Mouse (Mus musculus): ENCODE data around the gene Rnf220. TPM values are rescaled to one million over a fixed set of nuclear protein-coding genes. Genes with fewer than 3 reads are reported as not detected.
"Not testable (repeated sequence)": the region's sequence is repeated elsewhere in the genome, so short reads cannot be mapped to it uniquely, and the experiment has no call there.

Gene Rnf220
- total RNA-seq, 2 experiments from 2014 or later = 45.8 to 46.7 TPM

DNA sequence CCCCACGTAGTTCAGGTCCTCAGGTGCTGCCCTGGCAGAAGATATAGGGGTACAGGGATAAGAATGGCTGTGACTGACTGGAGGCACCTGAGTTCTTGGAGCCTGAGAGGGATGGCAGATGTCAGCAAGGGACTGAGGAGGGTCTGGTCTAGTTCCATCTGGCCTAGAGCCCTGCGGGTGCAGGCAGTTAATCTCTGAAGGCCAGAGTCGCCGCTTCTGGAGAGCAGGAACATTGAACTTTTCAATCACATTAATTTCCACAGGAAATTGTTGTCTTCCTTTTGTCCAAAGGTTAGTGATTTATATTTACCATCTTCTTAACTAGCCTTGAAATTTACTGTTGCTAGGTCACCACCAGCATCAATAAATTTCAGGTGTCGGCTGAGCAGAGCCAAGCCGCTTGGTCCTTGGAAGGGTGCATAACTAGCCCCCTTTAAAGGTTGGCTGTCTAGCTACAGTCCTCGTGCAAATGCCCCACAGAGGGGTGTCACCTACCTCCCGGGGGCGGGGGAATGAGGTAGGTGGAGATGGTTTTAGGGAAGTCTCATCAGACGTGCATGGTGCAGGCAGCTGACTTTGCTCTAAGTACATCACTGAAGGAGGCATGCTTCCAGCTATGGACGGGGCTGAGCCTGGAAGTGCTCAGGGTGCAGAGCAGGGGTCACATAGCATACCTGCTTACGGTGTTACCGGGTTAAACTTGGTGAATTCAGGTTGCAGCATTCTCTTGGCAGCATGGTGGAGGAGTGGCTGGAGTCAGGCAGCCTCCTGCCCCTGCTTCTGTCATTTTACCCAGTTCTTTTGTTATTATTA is 234.5 kb downstream of the Rnf220 start:
- no peak for DNase-seq

GRCm38 (mm10) chr4:117261222-117261621 is 235.6 kb downstream of the Rnf220 start:
- DNase-seq = no peak

GRCm38 (mm10) chr4:117259909-117260308 is 236.9 kb downstream of the Rnf220 start:
- DNase-seq = not testable (repeated sequence)

GRCm38 (mm10) chr4:117254672-117255071 is 242.2 kb downstream of the Rnf220 start:
- DNase-seq = peak; percentile 32

- DNase-seq = no peak
These were observed 242.7 kb downstream of the Rnf220 start for GRCm38 (mm10) chr4:117254017-117254627.

DNA sequence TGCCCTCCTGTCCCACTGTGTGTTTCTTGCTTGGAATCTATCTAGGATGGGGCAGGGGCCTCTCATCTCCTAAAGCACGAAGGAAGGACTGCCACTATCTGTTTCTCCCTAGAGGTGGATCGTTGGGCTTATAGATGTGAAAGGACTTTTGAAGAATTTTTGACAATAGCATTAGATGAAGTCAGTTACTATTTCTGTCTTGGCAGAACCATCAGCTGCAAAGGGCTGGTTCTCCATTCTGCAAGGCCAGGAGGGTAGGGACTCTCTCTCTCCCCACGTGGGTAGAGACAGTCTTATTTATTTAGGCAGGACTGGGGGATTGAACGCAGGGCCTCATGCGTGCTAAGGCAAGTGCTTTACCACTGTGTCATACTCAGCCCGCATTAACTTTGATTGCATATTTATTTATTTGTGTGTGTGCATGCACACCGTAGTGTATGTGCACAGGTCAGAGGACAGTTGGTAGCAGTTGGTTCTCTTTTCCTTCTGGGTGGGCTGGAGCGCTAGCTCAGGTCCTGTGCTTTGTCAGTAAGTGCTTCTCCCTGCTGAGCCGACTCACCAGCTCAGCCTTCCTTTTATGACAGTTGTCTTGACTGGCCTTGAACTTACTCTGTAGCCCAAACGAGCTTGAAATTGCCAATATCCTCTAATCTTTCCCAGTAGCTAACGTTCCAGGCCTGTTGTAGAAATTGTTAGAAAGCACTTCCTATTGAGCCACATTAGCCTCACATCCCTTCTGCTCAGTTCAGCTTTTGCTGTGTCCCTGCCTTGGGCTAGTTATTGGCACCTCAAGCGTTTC is 243.4 kb downstream of the Rnf220 start:
- no peak for DNase-seq

DNA sequence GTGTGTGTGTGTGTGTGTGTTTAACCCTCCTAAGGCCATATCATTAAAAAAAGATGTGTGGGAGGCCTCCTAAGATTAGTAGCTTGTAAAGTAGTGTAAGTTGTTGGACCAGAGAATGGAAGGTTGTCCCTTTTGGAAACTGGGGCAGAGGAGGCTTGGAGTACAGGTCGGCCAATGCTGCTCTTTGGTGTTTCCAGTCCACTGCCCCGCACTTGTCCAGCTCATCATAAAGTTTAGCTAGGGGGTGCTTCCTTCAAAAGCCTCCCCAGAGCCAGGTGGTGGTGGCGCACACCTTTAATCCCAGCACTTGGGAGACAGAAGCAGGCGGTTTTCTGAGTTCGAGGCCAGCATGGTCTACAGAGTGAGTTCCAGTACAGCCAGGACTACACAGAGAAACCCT is 244.1 kb downstream of the Rnf220 start:
- DNase-seq = no peak

DNA sequence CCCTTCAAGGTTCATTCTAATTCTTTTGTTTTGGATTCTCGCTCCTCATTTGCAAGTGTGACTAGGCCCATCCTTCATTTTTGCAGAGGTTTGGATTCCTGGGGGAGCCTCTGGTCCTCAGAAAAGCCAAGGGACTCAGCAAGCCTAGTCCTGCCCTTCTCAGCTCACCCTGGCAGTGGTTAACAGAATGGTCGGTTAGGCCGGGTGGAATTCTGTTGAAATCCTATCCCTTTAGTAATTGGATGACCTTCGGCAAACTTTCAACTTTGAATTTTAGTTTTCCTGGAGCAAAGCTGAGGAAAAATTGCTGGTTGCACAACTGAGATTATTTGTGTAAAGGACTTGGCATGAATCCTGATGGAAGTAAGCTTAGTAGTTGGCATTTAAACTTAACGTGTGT is 244.5 kb downstream of the Rnf220 start:
- no peak for DNase-seq

GRCm38 (mm10) chr4:117251801-117252316 is 245.0 kb downstream of the Rnf220 start, which contains the start of the genes Tmem53 and Armh1:
Tmem53 (plus strand) TSS chr4:117251951.
Armh1 (minus strand) TSS chr4:117252125.
- DNase-seq = peak; percentile 95

- DNase-seq = no peak
These were observed 245.9 kb downstream of the Rnf220 start for GRCm38 (mm10) chr4:117250982-117251381.

- no peak for DNase-seq
These were observed 256.0 kb downstream of the Rnf220 start for GRCm38 (mm10) chr4:117240867-117241266.

DNA sequence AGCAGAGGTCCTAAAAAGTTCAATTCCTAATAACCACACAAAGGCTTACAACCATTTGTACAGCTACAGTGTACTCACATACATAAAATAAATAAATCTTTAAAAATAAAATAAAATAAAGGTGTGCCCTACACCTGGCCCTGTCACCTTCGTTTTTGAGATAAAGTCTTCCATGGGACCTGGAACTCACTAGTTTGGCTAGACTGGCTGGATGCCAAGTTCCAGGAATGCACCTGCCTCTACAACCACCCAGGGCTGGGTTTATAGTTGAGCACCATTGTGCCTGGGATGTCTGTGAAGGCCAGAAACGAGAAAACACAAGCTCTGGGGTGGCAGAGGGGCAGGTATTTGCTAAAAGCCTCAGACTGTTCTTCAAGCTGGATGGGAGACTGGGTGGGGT is 257.7 kb downstream of the Rnf220 start:
- no peak for DNase-seq

DNA sequence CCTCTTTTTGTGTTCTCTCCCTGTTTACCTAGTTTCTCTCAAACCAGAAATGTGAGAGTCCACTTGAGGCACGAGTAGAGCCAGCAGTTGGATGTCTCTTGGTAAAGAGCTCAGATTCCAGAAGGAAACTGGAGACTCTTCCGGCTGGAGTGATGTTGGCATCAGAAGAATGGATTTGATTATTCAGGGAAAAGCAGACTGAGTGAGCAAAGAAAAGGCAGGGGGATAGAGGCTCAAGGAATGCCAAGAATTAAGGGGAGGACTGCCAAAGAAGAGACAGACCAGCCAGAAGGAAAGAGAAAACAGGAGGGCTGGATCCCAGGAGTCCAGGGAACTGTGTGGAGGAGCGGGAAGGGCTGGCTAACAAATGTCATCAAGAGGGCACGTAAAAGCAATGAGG is 261.0 kb downstream of the Rnf220 start:
- DNase-seq = peak; percentile 17

DNA sequence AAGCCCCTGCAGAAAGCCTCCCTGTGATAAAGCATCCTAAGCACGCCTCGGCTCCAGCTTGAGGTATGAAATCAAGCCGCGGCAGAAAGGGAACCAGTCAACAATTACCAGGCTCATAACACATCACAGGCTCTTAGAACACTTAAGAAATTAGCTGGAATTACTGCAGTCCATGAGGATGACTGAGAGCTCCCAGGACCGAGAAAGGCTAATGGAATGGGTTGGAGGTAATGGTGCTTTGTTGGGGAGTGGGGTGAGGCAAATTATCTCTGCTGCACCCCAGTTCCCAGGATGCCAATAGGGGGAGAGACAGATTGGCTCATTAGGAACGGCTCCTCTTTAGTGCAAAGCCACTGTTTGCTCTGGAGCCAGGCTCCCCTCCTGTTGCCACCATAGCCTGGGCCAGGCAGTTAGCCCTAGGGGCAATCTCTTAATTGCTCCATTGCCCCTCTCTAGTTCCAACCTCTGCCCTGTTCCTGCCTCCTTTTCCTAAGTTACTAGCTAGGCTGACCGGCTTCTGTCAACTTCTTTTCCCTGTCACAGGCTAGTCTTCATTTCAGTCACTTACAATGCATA is 262.6 kb downstream of the Rnf220 start:
- DNase-seq = no peak

- DNase-seq = no peak
These were observed 265.6 kb downstream of the Rnf220 start for GRCm38 (mm10) chr4:117231208-117231607.

DNA sequence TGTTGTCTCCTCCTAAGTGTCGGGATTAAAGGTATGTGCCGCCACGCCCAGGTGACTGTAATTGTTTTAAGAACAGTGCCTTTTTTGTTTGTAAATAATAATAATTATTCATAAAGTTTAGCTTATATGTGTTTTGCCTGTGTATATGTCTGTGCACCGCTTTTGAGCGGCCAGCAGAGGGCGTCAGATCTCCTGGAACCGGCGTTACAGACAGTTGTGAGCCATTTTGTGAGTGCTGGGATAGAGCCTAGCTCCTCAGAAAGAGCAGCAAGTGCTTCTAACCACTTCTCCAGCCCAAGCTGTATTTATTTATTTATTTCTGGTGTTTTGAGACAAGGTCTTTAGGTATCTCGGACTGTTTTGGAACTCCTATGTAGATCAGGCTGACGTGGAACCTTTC is 266.5 kb downstream of the Rnf220 start:
- DNase-seq = no peak

- DNase-seq = no peak
These were observed 267.3 kb downstream of the Rnf220 start for GRCm38 (mm10) chr4:117229590-117229989.

GRCm38 (mm10) chr4:117225250-117225649 is 271.6 kb downstream of the Rnf220 start:
- no peak for DNase-seq

GRCm38 (mm10) chr4:117224122-117224521 is 272.7 kb downstream of the Rnf220 start:
- no peak for DNase-seq

DNA sequence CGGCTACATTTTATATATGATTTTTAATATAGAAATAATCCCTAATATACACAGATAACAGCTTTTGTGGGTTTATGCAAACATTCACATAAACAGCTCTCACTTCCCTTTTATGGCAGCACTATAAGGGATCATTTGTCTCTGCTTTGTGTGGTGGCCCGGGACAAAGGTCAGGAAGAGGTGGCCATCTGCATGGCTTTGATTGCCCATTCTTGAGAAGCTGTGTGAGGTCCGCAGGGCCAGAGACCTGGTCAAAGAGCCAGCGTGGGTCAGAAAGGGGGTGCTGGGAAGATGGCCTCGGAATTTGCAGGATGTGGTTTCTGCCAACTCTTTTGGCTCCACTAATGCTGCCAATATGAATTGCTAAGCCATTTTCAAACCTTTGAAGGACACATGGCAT is 273.9 kb downstream of the Rnf220 start:
- no peak for DNase-seq

DNA sequence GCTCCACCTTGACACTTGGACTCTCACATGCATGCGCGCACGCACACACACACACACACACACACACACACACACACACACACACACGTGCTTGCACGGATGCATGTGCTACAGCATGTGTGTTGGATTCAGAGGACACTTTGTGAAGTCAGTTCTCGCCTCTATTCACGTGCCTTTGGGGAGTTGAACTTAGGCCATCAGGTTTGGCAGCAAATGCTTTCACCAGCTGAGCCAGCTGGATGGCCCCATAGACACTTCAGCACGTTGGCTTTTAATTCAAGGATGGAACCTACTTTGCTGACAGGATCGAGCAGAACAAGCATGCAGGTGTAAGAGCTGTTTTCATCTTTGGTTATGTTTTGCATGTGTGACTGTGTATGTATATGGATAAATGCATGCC is 275.0 kb downstream of the Rnf220 start:
- DNase-seq = no peak
